ENCODE assay signal across 8 mouse cellular contexts in the genomic region with DNA sequence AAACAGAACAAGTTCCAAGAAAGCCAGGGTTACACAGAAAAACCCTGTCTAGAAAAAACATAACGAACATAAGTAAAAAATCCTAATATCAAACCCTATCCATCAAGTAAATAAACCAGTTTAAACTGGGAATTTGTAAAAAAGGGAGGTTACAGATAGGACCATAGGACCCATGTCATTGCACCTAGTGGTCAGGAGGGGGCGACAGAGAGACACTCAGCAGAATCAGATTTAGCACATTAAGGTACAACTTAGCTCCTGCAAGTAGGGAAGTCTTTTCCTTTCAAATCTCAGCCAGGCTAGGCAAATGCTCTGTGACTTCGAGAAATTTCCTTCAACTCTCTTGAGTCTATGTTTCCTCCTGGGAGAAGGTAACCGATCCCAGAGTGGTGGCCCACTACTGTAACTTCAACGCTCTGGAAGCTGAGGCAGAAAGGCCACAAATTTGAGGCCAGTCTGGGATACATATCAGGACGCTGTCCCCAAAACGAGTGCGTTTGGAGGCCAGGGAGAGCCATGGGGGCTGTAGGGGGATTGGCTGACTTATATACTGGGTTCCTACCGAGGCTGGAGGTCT. TPM values are rescaled to one million over a fixed set of nuclear protein-coding genes. Genes with fewer than 3 reads are reported as not detected.
DNase-seq lines count a peak whose midpoint lies in the region; ATAC-seq and TF ChIP-seq lines count a peak whose summit lies in the region.

No protein-coding gene starts in this region.

- ATAC-seq in inflammation-experienced regulatory T-cells, adult 6 months, result peak; percentile 75
- no peak for ATAC-seq in midbrain, embryonic 13.5 days
- ATAC-seq in stomach, embryonic 14.5 days (ENCODE audit: insufficient number of reproducible peaks, insufficient read depth, low FRiP score, low read depth), result no peak

- H3K36me3 ChIP-seq in midbrain, embryonic 13.5 days, result peaks cover 67% of the 10 kb centered on the region
- peaks cover 37% of the 10 kb centered on the region for H3K36me3 ChIP-seq in stomach, embryonic 14.5 days (ENCODE audit: control insufficient read depth, insufficient read depth, low read length)

- no peaks in the 10 kb centered on the region for H3K4me1 ChIP-seq in midbrain, embryonic 13.5 days (replicated peaks)
- H3K4me1 ChIP-seq in stomach, embryonic 14.5 days (ENCODE audit: control insufficient read depth, insufficient read depth, low read length), result no peaks in the 10 kb centered on the region

- peak overlapping the region; percentile 88 for H3K27ac ChIP-seq in gastrocnemius, adult 2 months
- peak overlapping the region; percentile 5; the same call in 1 of the 2 replicates for H3K27ac ChIP-seq in midbrain, embryonic 13.5 days
- peak overlapping the region; percentile 53; the same call in 1 of the 2 replicates for H3K27ac ChIP-seq in stomach, embryonic 14.5 days (ENCODE audit: low read length)

- peak overlapping the region; percentile 53 for H3K4me3 ChIP-seq in gastrocnemius, adult 2 months
- no peak overlapping the region for H3K4me3 ChIP-seq in midbrain, embryonic 13.5 days (replicated peaks)
- H3K4me3 ChIP-seq in stomach, embryonic 14.5 days (ENCODE audit: low read depth, low read length), result no peak overlapping the region

- DNase-seq in ovary, postnatal 36 days (ENCODE audit: low spot score), result peak; percentile 39
- no peak for DNase-seq in ovary, adult 18-20 months (ENCODE audit: low spot score)
- peak; percentile 62 for DNase-seq in c-Kit-positive CD71-positive TER-119-positive erythroid progenitor cells, embryonic 14.5 days (ENCODE audit: low spot score)
- peak; percentile 59 for DNase-seq in gastrocnemius, adult 2 months
- peak; percentile 67 to 70 for DNase-seq in left cerebral cortex, postnatal 25 days (ENCODE audit: low spot score in 2 of 2)

- intact Hi-C loops in gastrocnemius, adult 2 months (cut with DNase I), result loop anchor here (2.0 to 10.0 kb wide), 2 partner anchors 113 to 241 kb away; a partner anchor contains a TSS
- intact Hi-C loops in left cerebral cortex, postnatal 25 days (cut with DNase I), result loop anchor here (1.0 to 10.0 kb wide), 3 partner anchors 112 to 331 kb away; no protein-coding TSS in a partner anchor

- 74% methylated on average over 9 of the region's 9 CpGs for WGBS in midbrain, embryonic 13.5 days
- 69% methylated on average over 9 of the region's 9 CpGs for WGBS in stomach, embryonic 14.5 days

- peak; percentile 99 for TF ChIP-seq CTCF in gastrocnemius, adult 2 months (IDR thresholded peaks at IDR 0.05)

- no peak overlapping the region for H3K4me2 ChIP-seq in midbrain, embryonic 13.5 days (replicated peaks)
- H3K4me2 ChIP-seq in stomach, embryonic 14.5 days (replicated peaks; ENCODE audit: low read depth, low read length), result no peak overlapping the region

- no peaks in the 10 kb centered on the region for H3K9me3 ChIP-seq in midbrain, embryonic 13.5 days
- H3K9me3 ChIP-seq in stomach, embryonic 14.5 days (ENCODE audit: control insufficient read depth, low read depth, low read length), result no peaks in the 10 kb centered on the region

- H3K9ac ChIP-seq in midbrain, embryonic 13.5 days (replicated peaks), result no peak overlapping the region
- H3K9ac ChIP-seq in stomach, embryonic 14.5 days (replicated peaks; ENCODE audit: low read depth, low read length), result no peak overlapping the region

- no peaks in the 10 kb centered on the region for H3K27me3 ChIP-seq in midbrain, embryonic 13.5 days
- no peaks in the 10 kb centered on the region for H3K27me3 ChIP-seq in stomach, embryonic 14.5 days (ENCODE audit: control insufficient read depth, insufficient read depth, low read length)

RNA-seq across cellular contexts. Expression of a gene that starts 59.4 kb away (rescaled TPM):
- total RNA-seq in gastrocnemius, adult 2 months (2021), result 100 to 1,000 TPM; 103 to 122 TPM
- 10 to 100 TPM; 91.5 to 97.5 (median 94.5) TPM for polyA plus RNA-seq in inflammation-experienced regulatory T-cells, adult 6 months (2017; shearing (Covaris generic))
- total RNA-seq in left cerebral cortex, postnatal 25 days (2021), result 100 to 1,000 TPM; 213 to 217 TPM
- 190 and 191 TPM in 2 replicates for polyA plus RNA-seq in midbrain, embryonic 13.5 days (2015; fragmentation: Nextera tagmentation; extraction: Ambion mirVana)
- polyA plus RNA-seq in stomach, embryonic 14.5 days (2014; fragmentation: Nextera tagmentation; extraction: Ambion mirVana), result 178 and 184 TPM in 2 replicates

Comparison
In these comparisons a context has a peak if more than half of its experiments do, and no peak if none do; other contexts are left out.
1. H3K27ac ChIP-seq: peak in every context shown above with its lines; median percentile 88 in gastrocnemius, adult 2 months; 53 in stomach, embryonic 14.5 days; 5 in midbrain, embryonic 13.5 days.